Mouse (Mus musculus) cortical plate, adult 2 months (tissue): ENCODE results near the gene Scnn1a.

Experiments used
- CTCF ChIP-seq: fragments of 200-500 bp; IDR thresholded peaks from 2 replicates; pipeline ENCODE4 v1.5.1; 2011; ENCODE audit warnings: mild to moderate bottlenecking, control low read depth, low read length; ENCODE audit not compliant: insufficient read depth; ENCODE audit errors: extremely low read depth
- POLR2A ChIP-seq: fragments of 200-500 bp; IDR thresholded peaks from 2 replicates; pipeline ENCODE4 v1.6.1; 2011; ENCODE audit warnings: mild to moderate bottlenecking, low read length, control low read depth; ENCODE audit not compliant: insufficient read depth; ENCODE audit errors: extremely low read depth

GRCm38 (mm10) chr6:125348721-125349574 lies 28.5 kb downstream of the Scnn1a start, which contains the start of gene Tnfrsf1a:
- no peak for TF ChIP-seq CTCF
- TF ChIP-seq POLR2A, result no peak
